Mouse (Mus musculus) 416B (cell line): ENCODE data around the gene Mgat4b.
"Not testable (repeated sequence)": the region's sequence is repeated elsewhere in the genome, so short reads cannot be mapped to it uniquely, and the experiment has no call there.

ENCODE experiments used
- DNase-seq: peaks from one replicate; pipeline ENCODE4 v3.0.0; 2011; ENCODE audit warnings: low read depth

Mgat4b gene

GRCm38 (mm10) chr11:50210505-50211151, at the start of gene Mgat4b, which contains the start of gene Sqstm1:
TSS of gene Mgat4b (plus strand) at chr11:50210890.
TSS of gene Sqstm1 (minus strand) at chr11:50210827.
- DNase-seq, result peak; percentile 88

DNA sequence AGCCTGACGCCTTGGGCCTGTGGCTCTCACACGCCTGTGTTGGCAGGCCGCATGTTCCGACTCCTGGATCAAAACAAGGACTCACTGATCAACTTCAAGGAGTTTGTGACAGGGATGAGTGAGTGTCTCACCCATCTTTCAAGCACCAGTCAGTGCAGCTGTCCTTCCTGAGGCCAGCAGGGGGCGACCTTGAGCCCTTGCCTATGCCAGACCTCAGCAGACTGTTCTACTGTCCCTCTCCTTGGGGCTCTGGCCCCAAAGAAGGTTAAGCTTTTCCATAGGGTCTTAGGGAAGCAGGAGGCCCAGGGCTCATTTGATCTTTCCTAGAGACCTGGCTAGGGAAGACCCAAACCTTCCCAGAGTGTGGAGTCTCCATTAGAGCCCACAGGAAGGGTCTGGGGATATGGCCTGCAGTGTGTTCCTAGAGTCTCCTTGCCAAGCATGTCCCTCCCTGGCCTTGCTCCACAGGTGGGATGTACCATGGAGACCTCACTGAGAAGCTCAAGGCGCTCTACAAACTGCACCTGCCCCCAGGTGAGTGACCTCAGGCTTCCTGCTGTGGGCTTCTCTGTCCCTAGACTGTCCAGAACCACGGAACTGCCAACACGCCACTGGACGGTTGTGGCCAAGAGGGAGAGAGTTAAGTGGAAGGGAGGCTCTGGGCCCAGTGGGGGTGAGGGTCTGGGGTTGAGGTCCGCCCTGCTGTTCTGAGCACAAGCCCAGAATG, 48.9 kb upstream of the Mgat4b start:
- DNase-seq, result peak; percentile 78

DNA sequence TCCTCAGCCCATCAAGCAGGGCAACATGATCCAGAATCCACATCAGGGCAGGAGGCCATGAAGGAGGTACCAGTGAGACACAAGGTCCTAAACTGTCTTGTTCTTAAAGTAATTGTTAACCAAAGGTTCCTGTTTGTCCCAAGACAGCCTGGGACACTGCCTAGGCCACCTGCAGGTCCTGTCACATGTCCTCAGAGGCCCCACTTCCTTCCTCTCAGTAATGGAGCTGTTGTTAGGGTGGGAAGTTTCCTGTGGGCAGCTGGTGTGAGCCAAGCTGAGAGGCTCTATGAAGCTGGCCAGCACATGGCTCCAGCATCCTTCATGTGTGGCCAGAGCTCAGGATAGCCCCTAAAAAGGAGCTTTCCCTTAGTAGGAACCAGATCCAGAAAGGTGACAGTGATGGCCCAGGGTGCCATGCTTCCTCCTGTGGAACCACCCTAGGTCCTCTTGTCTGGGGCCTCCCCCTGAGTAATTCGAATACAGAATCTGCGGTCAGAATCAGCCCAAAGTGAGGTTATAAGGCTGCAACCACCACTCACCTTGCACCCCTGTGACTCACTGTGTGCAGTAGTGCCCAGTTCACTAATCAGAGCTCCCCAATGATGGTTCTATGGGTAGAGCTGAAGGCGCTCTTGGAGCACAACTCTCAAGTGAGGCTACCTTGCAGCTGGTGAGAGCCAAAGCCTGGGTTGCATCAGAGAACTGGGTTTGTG, 48.2 kb upstream of the Mgat4b start:
- DNase-seq, result peak; percentile 51

GRCm38 (mm10) chr11:50168352-50168751, 42.3 kb upstream of the Mgat4b start:
- DNase-seq, result no peak

DNA sequence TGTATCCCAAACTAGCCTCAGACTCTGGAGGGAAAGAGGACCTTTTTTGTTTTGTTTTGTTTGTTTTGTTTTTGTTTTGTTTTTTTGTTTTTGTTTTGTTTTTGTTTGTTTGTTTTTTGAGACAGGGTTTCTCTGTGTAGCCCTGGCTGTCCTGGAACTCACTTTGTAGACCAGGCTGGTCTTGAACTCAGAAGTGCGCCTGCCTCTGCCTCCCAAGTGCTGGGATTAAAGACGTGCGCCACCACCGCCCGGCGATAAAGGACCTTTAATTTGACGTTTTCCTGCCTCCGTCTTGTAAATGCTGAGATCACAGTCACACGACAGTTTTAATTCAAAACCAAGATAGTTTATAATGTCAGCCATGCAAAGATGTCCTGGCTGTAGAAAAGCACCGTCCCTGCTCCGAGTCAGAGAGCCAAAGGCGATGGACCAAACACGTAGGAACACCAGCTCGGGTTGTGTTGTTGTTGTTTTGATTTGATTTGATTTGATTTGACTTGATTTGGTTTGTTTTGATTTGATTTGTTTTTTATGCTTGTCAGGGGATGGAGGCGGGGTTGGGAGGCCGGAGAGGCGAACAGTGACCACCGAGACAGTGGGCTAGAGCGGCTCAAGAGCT, 36.5 kb upstream of the Mgat4b start, which contains the start of gene Mrnip:
Gene Mrnip, plus strand, starts transcription at position 334 of the 619 bp plus-strand sequence.
- DNase-seq, result not testable (repeated sequence)

- DNase-seq, result peak; percentile 98
These were observed 35.9 kb upstream of the Mgat4b start for GRCm38 (mm10) chr11:50174730-50175187.

DNA sequence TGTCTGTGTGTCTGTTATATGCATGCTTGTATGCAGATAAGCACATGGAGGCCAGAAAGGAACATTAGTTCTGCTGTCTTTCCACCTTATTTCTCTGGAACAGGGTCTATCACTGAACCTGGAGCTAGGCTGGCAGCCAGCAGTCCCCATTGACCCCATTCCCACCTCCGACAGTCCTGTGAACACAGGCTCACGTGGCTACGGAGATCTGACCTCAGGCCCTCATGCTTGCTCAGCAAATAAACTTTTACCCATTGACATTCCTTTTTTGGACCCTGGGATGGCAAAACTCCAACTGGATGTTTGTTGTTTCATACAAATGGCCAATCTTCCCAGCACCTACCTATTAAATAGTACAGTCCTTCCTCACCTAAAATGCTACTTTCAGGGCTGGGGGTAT, 34.3 kb upstream of the Mgat4b start:
- no peak for DNase-seq

GRCm38 (mm10) chr11:50177111-50177510, 33.6 kb upstream of the Mgat4b start:
- no peak for DNase-seq

- no peak for DNase-seq
These were observed 31.9 kb upstream of the Mgat4b start for GRCm38 (mm10) chr11:50178532-50179488.

GRCm38 (mm10) chr11:50180478-50181231, 30.0 kb upstream of the Mgat4b start:
- DNase-seq, result no peak

DNA sequence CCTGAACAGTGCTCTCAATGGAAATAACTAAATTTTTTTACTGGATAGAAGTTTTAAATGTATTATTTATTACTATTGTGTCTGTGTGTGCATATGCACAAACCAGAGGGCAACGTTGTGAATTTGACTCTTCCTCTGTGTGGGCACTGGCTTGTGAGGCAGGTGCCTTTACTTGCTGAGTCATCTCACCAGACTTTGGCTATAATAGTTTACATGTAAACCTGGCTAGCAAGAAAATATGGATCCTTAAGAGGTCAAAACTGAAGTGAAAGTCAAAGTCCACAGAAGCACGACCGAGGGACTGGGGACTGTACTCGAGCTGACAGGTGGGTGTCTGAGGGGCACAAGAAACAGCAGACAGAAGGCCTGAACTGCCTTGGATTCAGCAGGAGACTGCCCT, 28.0 kb upstream of the Mgat4b start:
- no peak for DNase-seq

GRCm38 (mm10) chr11:50184788-50185187, 25.9 kb upstream of the Mgat4b start:
- no peak for DNase-seq

- no peak for DNase-seq
These were observed 22.0 kb upstream of the Mgat4b start for GRCm38 (mm10) chr11:50188682-50189081.

DNA sequence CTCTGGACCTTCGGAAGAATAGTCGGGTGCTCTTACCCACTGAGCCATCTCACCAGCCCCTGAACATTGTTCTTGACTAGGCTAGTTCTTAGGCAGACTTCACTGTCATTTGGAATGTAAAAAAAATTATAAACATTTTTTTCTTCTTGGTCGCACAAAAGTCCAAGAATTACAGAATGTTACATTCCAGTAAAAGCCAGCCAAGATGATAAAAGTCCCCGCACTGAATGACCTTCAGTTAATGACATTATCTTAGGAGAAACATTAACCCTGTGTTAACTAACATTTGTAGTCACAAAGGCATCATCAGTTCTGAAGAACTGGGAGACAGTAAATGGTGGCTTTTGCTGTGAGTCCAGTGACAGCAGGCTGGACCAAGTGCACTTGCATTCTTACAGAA, 20.3 kb upstream of the Mgat4b start:
- no peak for DNase-seq

- no peak for DNase-seq
These were observed 18.4 kb upstream of the Mgat4b start for GRCm38 (mm10) chr11:50192278-50192677.

DNA sequence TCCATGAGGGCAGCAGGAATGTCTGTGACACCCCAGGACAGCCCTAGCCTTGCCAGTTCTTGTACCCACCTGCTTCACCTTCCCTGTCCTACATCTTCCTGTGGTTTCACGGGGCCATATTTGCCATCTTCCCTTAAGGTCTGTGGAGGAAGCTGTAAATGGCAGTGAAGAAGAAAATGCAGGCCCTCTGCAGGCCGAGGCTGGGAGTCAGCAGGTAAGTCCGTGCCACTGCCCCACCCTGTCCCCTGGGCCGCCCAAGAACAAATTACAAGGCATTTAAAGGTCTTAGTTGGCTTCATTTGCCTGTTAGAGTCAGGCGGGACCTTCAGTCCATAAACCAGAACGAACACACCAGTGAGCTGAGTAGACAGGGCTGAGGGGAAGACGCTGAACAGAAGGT, 16.6 kb upstream of the Mgat4b start:
- DNase-seq, result no peak

DNA sequence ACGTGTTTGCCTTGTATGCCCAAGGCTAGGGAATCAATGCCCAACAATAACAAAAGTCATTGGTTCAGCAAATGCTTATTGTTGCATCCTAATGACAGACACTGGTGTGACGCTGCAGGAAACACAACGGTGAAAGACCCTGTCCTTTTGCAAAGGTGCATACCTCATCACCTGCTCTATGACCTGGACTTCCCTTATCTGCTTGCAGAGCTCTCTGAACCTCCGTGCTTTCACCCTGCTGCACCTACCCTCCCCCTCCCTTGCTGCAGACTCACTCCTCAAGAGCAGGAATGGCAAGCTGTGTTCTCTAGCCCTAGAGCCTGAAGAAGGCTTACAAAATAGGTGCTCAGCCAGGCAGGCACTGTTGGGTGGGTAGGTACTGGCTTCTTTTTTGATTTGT, 15.9 kb upstream of the Mgat4b start:
- DNase-seq, result no peak

GRCm38 (mm10) chr11:50197500-50197899, 13.2 kb upstream of the Mgat4b start:
- DNase-seq, result no peak

- DNase-seq, result no peak
These were observed 12.4 kb upstream of the Mgat4b start for GRCm38 (mm10) chr11:50198219-50198846.

DNA sequence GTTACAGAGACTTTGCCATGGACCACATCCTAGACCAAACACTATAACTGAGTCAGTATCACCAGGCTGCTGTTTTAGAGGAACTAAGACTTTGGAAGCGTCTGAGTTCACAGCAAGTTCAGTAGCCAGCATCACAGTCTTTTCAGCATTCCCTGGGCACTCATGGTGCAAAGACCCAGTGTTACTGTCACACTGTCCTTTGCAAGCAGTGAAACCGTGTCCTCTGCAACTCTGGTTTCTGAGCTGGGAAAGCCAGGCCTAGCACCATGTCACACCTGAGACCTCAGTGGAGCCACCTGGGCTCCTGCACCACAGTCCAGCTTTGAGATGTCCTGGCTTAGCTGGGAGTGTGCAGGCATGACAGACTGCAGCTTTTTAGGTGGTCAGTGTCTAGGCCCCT, 11.8 kb upstream of the Mgat4b start:
- no peak for DNase-seq
